Mouse (Mus musculus) lung, embryonic 15.5 days (tissue): Measurements from ENCODE around the gene Dbil5. TPM values are rescaled to one million over a fixed set of nuclear protein-coding genes. Genes with fewer than 3 reads are reported as not detected.
A peak's percentile ranks its signal among the peaks of the same experiment; 100 is the strongest.
"Not testable (repeated sequence)": the region's sequence is repeated elsewhere in the genome, so short reads cannot be mapped to it uniquely, and the experiment has no call there.

ENCODE experiments used
- ATAC-seq: fragments of 200-750 bp; cut with Nextera tagmentation; 2 replicates; pipeline ENCODE4 v1.8.0; 2017; ENCODE audit warnings: moderate number of reproducible peaks, borderline replicate concordance; ENCODE audit not compliant: low FRiP score, low TSS enrichment; ENCODE audit errors: extremely low read depth
- H3K27ac ChIP-seq: fragments of 300-500 bp; sonication (generic); 2 replicates; pipeline ENCODE4 v1.5.1; 2015; ENCODE audit warnings: moderate library complexity, mild to moderate bottlenecking, inconsistent platforms
- H3K27me3 ChIP-seq: fragments of 300-500 bp; sonication (generic); 2 replicates; pipeline ENCODE4 v1.6.1; 2015; ENCODE audit warnings: inconsistent platforms
- H3K36me3 ChIP-seq: fragments of 300-500 bp; sonication (generic); 2 replicates; pipeline ENCODE4 v1.6.1; 2015; ENCODE audit warnings: inconsistent platforms
- H3K4me1 ChIP-seq: fragments of 300-500 bp; sonication (generic); 2 replicates; pipeline ENCODE4 v1.6.1; 2015; ENCODE audit warnings: inconsistent platforms
- H3K4me2 ChIP-seq: fragments of 300-500 bp; sonication (generic); 2 replicates; pipeline ENCODE4 v1.6.1; 2015; ENCODE audit warnings: inconsistent platforms, mild to moderate bottlenecking, moderate library complexity
- H3K4me3 ChIP-seq: fragments of 300-500 bp; sonication (generic); 2 replicates; pipeline ENCODE4 v1.5.1; 2015; ENCODE audit warnings: mild to moderate bottlenecking, inconsistent platforms
- H3K9ac ChIP-seq: fragments of 300-500 bp; sonication (generic); 2 replicates; pipeline ENCODE4 v1.6.1; 2015; ENCODE audit warnings: inconsistent platforms
- H3K9me3 ChIP-seq: fragments of 300-500 bp; sonication (generic); 2 replicates; pipeline ENCODE4 v1.6.1; 2016; ENCODE audit warnings: inconsistent platforms
- WGBS: fragments of 180-500 bp; shearing (Covaris S2); methylation state at CpG from one replicate; pipeline ENCODE4 v1.1.7; 2015; 5-methylcytosine and 5-hydroxymethylcytosine counted together
- polyA plus RNA-seq: library from polyadenylated mRNA; unstranded; fragments of >200 nt; fragmentation: Nextera tagmentation; extraction: Ambion mirVana; gene quantifications from 2 replicates; pipeline ENCODE4 v1.2.1, GENCODE M21; 2015

Dbil5 gene
- polyA plus RNA-seq, 1 experiment from 2014 or later = 1.5 TPM

- WGBS = under 1% methylated on average over 83 of the region's 90 CpGs
- peak; percentile 99 for ATAC-seq
- H3K27ac ChIP-seq = peak overlapping the region; percentile 73
These were observed 15.4 kb upstream of the Dbil5 start for GRCm38 (mm10) chr11:76201761-76202674.

GRCm38 (mm10) chr11:76206793-76207192 lies 10.6 kb upstream of the Dbil5 start:
- no peak for ATAC-seq
- no peak overlapping the region for H3K9ac ChIP-seq
- H3K9me3 ChIP-seq = no peaks in the 10 kb centered on the region
- H3K4me2 ChIP-seq = no peak overlapping the region
- H3K36me3 ChIP-seq = peaks cover 48% of the 10 kb centered on the region
- H3K27ac ChIP-seq = no peak overlapping the region
- no peaks in the 10 kb centered on the region for H3K27me3 ChIP-seq
- no peak overlapping the region for H3K4me3 ChIP-seq
- H3K4me1 ChIP-seq = peaks cover 14% of the 10 kb centered on the region
- WGBS = 85% methylated on average over 5 of the region's 5 CpGs

More at GRCm38 (mm10) chr11:76201761-76202674, 15.4 kb upstream of the Dbil5 start:
- Histone ChIP-seq H3K9ac (peak overlapping the region; percentile 91), H3K9me3 (no peaks in the 10 kb centered on the region), H3K27me3 (peaks cover 3% of the 10 kb centered on the region; the same call in 1 of the 2 replicates), H3K4me2 (peak overlapping the region; percentile 85), H3K4me3 (peak overlapping the region; percentile 92), H3K4me1 (peaks cover 22% of the 10 kb centered on the region), H3K36me3 (peaks cover 18% of the 10 kb centered on the region)

DNA sequence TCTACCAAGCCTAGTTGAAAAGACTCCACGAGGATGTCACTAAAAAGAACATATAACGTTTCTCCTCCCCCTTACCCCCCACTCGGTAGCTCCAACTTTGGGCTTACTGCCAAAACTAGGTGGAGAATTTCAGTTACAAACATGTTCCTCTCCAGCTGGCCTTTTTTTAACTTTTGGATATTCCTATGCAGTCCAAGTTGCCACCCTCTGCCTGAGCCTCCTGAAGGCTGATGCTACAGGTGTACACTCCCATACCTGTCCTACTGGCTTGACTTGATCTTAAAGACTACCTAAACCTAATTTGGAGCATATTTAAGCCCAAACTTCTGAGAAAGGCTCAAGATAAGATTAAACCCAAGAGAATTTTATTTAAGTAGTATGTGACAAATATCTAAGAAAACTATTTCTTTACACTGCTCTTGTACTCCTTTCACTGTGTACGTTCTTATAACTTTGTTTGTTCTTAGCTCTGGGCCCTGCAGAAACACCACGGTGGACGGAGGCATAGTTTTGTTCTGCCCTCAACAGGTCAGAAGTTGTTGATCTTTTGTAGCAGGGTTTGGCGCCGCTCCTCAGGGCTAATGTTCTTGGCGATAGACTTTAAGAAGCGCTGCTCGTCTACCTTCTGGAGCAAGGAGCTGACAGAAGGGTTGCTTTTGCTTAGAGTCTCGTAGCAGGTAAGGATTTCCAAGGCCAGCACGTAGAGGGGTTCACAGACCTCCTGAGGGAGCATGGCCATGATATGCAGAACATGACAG lies 7.0 kb upstream of the Dbil5 start:
- Histone ChIP-seq H3K9me3 (no peaks in the 10 kb centered on the region), H3K4me1 (0 out of 2 replicates have a peak, but pooled peaks cover 5% of the 10 kb centered on the region), H3K4me2 (no peak overlapping the region), H3K27ac (no peak overlapping the region), H3K27me3 (no peaks in the 10 kb centered on the region), H3K36me3 (peaks cover 58% of the 10 kb centered on the region), H3K9ac (no peak overlapping the region), H3K4me3 (no peak overlapping the region)
- 60% methylated on average over 13 of the region's 13 CpGs for whole genome bisulfite sequencing
- ATAC-seq = no peak

DNA sequence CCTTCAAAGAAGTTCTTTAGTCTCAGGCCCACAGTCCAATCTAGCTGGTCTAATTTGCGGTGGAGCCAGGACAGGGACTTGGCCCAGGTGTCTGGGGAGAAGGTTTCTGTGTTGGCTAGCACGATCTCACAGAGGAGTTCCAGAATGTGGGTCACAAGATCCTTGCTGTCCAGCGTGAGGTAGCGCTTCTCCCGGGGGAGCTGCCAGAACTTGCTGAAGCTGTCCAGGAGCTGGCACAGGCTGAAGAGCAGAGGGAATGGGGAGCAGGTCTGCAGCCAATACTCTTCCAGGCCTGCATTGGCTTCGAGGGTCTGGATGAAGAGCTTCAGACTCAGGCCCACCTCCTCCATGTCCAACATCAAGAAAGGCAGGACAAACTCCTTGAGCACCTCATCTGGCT lies 5.8 kb upstream of the Dbil5 start:
- not testable (repeated sequence) for H3K4me2 ChIP-seq, ATAC-seq, H3K27ac ChIP-seq, H3K9me3 ChIP-seq, H3K4me3 ChIP-seq, H3K27me3 ChIP-seq, H3K9ac ChIP-seq
- peaks cover 11% of the 10 kb centered on the region; the same call in 1 of the 2 replicates for H3K4me1 ChIP-seq
- 90% methylated on average over 4 of the region's 6 CpGs for WGBS
- H3K36me3 ChIP-seq = peaks cover 48% of the 10 kb centered on the region

GRCm38 (mm10) chr11:76213841-76214240 lies 3.6 kb upstream of the Dbil5 start:
- ATAC-seq = no peak
- Histone ChIP-seq H3K36me3 (peaks cover 30% of the 10 kb centered on the region), H3K4me2 (no peak overlapping the region), H3K27ac (no peak overlapping the region), H3K27me3 (no peaks in the 10 kb centered on the region), H3K4me1 (peaks cover 20% of the 10 kb centered on the region; the same call in 1 of the 2 replicates), H3K9me3 (no peaks in the 10 kb centered on the region), H3K4me3 (no peak overlapping the region), H3K9ac (no peak overlapping the region)
- WGBS = 84% methylated on average over 5 of the region's 5 CpGs

DNA sequence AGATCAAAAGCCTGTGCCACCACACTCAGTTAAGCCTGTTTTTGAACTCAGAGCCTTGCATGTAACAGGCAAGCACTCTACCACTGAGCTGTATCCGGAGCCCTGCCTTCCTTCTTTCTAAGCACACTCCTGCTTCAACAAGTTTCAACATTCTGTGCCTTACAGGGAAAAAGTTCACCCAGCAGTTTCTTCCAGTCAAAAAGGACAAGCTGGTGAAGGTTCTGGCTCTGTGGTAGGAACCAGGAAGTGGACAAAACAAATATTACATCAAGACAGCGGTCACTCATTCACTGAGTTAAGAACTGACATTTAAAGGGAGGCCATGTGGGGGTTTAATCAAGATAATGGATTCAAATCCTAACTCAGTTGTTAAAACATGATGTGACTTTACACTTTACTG lies 2.4 kb upstream of the Dbil5 start:
- no peak for ATAC-seq
- no peak overlapping the region for H3K27ac ChIP-seq
- H3K9me3 ChIP-seq = no peaks in the 10 kb centered on the region
- peaks cover 21% of the 10 kb centered on the region for H3K36me3 ChIP-seq
- H3K4me1 ChIP-seq = peaks cover 20% of the 10 kb centered on the region; the same call in 1 of the 2 replicates
- H3K9ac ChIP-seq = no peak overlapping the region
- no peaks in the 10 kb centered on the region for H3K27me3 ChIP-seq
- no peak overlapping the region for H3K4me3 ChIP-seq
- 73% methylated on average over 2 of the region's 2 CpGs for WGBS
- no peak overlapping the region for H3K4me2 ChIP-seq

- peaks cover 20% of the 10 kb centered on the region for H3K36me3 ChIP-seq
- H3K4me1 ChIP-seq = peaks cover 20% of the 10 kb centered on the region; the same call in 1 of the 2 replicates
- no peak overlapping the region for H3K9ac ChIP-seq
- H3K4me3 ChIP-seq = peak overlapping the region; percentile 88
- H3K27ac ChIP-seq = peak overlapping the region; percentile 95
- H3K9me3 ChIP-seq = no peaks in the 10 kb centered on the region
- H3K27me3 ChIP-seq = no peaks in the 10 kb centered on the region
- WGBS = 88% methylated on average over 5 of the region's 5 CpGs
- H3K4me2 ChIP-seq = peak overlapping the region; percentile 77
- no peak for ATAC-seq
These were observed 1.3 kb upstream of the Dbil5 start for GRCm38 (mm10) chr11:76216049-76216540.

GRCm38 (mm10) chr11:76216681-76217389 lies 573 bp upstream of the Dbil5 start:
- 1% methylated on average over 33 of the region's 33 CpGs for whole genome bisulfite sequencing
- Histone ChIP-seq H3K9me3 (no peaks in the 10 kb centered on the region), H3K27ac (peak overlapping the region; percentile 95), H3K9ac (peak overlapping the region; percentile 95), H3K4me2 (peak overlapping the region; percentile 77), H3K4me1 (peaks cover 20% of the 10 kb centered on the region; the same call in 1 of the 2 replicates), H3K4me3 (peak overlapping the region; percentile 88), H3K36me3 (peaks cover 24% of the 10 kb centered on the region), H3K27me3 (no peaks in the 10 kb centered on the region)
- peak; percentile 61 for ATAC-seq

- 88% methylated on average over 5 of the region's 5 CpGs for WGBS
- Histone ChIP-seq H3K27me3 (no peaks in the 10 kb centered on the region), H3K36me3 (peaks cover 17% of the 10 kb centered on the region), H3K4me3 (no peak overlapping the region), H3K4me1 (no peaks in the 10 kb centered on the region), H3K27ac (no peak overlapping the region), H3K4me2 (no peak overlapping the region), H3K9me3 (no peaks in the 10 kb centered on the region), H3K9ac (no peak overlapping the region)
- ATAC-seq = no peak
These were observed 7.2 kb downstream of the Dbil5 start for GRCm38 (mm10) chr11:76224631-76225030.

GRCm38 (mm10) chr11:76225051-76225450 lies 7.6 kb downstream of the Dbil5 start:
- Histone ChIP-seq H3K36me3 (peaks cover 17% of the 10 kb centered on the region), H3K9me3 (no peaks in the 10 kb centered on the region), H3K27me3 (no peaks in the 10 kb centered on the region), H3K4me1 (no peaks in the 10 kb centered on the region), H3K4me3 (no peak overlapping the region), H3K27ac (no peak overlapping the region), H3K4me2 (no peak overlapping the region), H3K9ac (no peak overlapping the region)
- ATAC-seq = no peak

DNA sequence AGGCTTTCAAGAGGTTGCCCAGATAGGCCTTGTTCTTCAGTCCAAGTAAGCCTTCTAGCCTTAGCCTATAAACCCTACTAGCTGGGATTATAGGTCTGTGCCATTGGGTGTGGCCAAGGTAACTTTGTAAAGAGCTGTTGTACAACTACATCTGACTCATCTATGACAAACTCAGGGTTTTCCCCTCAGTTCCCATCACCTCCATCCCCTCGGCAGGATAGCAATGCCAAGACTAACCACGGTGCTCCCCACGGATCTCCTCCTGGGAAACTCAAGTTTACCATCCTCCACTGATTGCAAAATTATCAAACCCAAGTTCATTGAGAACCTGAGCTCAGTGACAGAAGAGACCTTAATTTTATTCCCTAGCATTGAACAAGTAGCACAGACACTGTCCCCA lies 18.7 kb downstream of the Dbil5 start:
- Histone ChIP-seq H3K27ac (no peak overlapping the region), H3K36me3 (peaks cover 59% of the 10 kb centered on the region), H3K27me3 (no peaks in the 10 kb centered on the region), H3K4me2 (no peak overlapping the region), H3K9me3 (no peaks in the 10 kb centered on the region), H3K9ac (no peak overlapping the region), H3K4me1 (no peaks in the 10 kb centered on the region), H3K4me3 (no peak overlapping the region)
- ATAC-seq = no peak
- 90% methylated on average over 3 of the region's 3 CpGs for WGBS
